Mouse (Mus musculus) limb, embryonic 15.5 days (tissue): Measurements from ENCODE around the gene Lrrc59. TPM values are rescaled to one million over a fixed set of nuclear protein-coding genes. Genes with fewer than 3 reads are reported as not detected.
"Not testable (repeated sequence)": the region's sequence is repeated elsewhere in the genome, so short reads cannot be mapped to it uniquely, and the experiment has no call there.

Experiments
- ATAC-seq: fragments of 200-750 bp; cut with Nextera tagmentation; 2 replicates; pipeline ENCODE4 v1.8.0; 2017; ENCODE audit warnings: low read depth, moderate TSS enrichment; ENCODE audit not compliant: insufficient number of reproducible peaks, low FRiP score, low TSS enrichment
- H3K27ac ChIP-seq: fragments of 300-500 bp; sonication (generic); 2 replicates; pipeline ENCODE4 v1.5.1; 2015; ENCODE audit warnings: moderate library complexity, mild to moderate bottlenecking, inconsistent platforms
- H3K27me3 ChIP-seq: fragments of 300-500 bp; sonication (generic); 2 replicates; pipeline ENCODE4 v1.6.1; 2015; ENCODE audit warnings: inconsistent platforms
- H3K36me3 ChIP-seq: fragments of 300-500 bp; sonication (generic); 2 replicates; pipeline ENCODE4 v1.6.1; 2015; ENCODE audit warnings: inconsistent platforms
- H3K4me1 ChIP-seq: fragments of 300-500 bp; sonication (generic); 2 replicates; pipeline ENCODE4 v1.6.1; 2015; ENCODE audit warnings: inconsistent platforms
- H3K4me2 ChIP-seq: fragments of 300-500 bp; sonication (generic); 2 replicates; pipeline ENCODE4 v1.6.1; 2015; ENCODE audit warnings: mild to moderate bottlenecking, inconsistent platforms
- H3K4me3 ChIP-seq: fragments of 300-500 bp; sonication (generic); 2 replicates; pipeline ENCODE4 v1.5.1; 2015; ENCODE audit warnings: mild to moderate bottlenecking, inconsistent platforms
- H3K9ac ChIP-seq: fragments of 300-500 bp; sonication (generic); 2 replicates; pipeline ENCODE4 v1.6.1; 2015; ENCODE audit warnings: inconsistent platforms
- H3K9me3 ChIP-seq: fragments of 300-500 bp; sonication (generic); 2 replicates; pipeline ENCODE4 v1.6.1; 2016; ENCODE audit warnings: inconsistent platforms
- WGBS: fragments of 180-500 bp; shearing (Covaris S2); methylation state at CpG from one replicate; pipeline ENCODE4 v1.1.7; 2015; 5-methylcytosine and 5-hydroxymethylcytosine counted together
- polyA plus RNA-seq: library from polyadenylated mRNA; unstranded; fragments of >200 nt; fragmentation: Nextera tagmentation; extraction: Ambion mirVana; gene quantifications from 2 replicates; pipeline ENCODE4 v1.2.1, GENCODE M21; 2015

The Lrrc59 gene
- polyA plus RNA-seq, 1 experiment from 2014 or later, result 231 TPM

DNA sequence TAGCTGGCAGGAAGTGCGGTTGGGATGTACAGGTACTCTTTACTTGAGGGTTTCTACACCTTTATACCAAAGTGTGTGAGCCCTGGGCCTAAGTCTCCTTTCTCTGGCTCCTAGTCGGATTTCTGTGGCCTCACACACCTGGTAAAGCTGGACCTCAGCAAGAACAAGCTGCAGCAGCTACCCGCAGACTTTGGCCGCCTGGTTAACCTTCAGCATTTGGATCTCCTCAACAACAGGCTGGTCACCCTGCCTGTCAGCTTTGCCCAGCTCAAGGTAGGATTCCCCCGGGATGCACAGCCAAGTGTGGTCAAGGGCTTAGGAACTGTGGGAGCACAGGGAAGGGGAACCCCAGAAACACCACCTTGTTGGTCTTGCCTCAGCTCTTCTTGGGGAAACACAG lies 4.9 kb downstream of the Lrrc59 start:
- Histone ChIP-seq H3K27me3 (no peaks in the 10 kb centered on the region), H3K4me3 (no peak overlapping the region), H3K27ac (no peak overlapping the region), H3K36me3 (peaks cover 81% of the 10 kb centered on the region), H3K4me1 (peaks cover 15% of the 10 kb centered on the region), H3K4me2 (no peak overlapping the region), H3K9ac (no peak overlapping the region), H3K9me3 (no peaks in the 10 kb centered on the region)
- whole genome bisulfite sequencing, result 85% methylated on average over 5 of the region's 5 CpGs
- ATAC-seq, result no peak

DNA sequence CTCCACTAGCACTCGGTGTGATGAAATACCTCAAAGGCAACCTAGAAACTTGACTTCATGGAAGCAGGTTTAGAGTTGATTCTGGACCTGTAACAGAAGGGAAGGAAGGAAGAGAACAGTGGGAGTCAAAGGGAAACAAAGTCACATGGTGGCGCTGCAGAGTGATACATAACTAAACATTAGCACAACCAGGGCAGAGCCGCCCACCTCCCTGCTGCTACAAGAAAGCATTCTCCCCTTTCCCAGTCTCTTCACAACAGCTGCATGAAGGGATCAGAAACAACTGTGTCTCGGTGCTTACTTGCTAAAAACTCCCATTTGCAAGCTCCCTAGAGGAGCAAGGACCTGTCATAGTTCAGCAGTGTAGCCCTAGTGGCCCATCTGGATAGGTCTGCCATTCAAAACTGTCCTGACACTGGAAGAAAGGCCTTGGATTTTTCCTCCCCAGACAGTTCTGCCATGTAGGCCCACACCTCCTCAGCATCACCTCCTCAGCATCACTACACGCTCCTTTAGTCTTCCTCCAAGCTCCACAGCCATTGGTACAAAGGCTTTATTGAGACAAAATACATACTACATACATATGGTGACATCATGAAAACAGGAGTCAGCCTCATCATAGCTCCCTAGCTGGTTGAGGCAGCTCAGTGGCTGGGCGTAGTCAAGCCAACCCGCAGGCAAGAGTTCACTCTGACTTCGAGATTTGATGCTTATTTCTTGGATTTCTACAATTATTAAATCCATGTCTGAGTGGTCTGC lies 15.1 kb downstream of the Lrrc59 start:
- Histone ChIP-seq H3K4me1 (no peaks in the 10 kb centered on the region), H3K27ac (no peak overlapping the region), H3K9me3 (no peaks in the 10 kb centered on the region), H3K36me3 (peaks cover 83% of the 10 kb centered on the region), H3K27me3 (no peaks in the 10 kb centered on the region), H3K4me3 (no peak overlapping the region), H3K9ac (no peak overlapping the region), H3K4me2 (no peak overlapping the region)
- ATAC-seq, result no peak
- WGBS, result 89% methylated on average over 8 of the region's 8 CpGs

DNA sequence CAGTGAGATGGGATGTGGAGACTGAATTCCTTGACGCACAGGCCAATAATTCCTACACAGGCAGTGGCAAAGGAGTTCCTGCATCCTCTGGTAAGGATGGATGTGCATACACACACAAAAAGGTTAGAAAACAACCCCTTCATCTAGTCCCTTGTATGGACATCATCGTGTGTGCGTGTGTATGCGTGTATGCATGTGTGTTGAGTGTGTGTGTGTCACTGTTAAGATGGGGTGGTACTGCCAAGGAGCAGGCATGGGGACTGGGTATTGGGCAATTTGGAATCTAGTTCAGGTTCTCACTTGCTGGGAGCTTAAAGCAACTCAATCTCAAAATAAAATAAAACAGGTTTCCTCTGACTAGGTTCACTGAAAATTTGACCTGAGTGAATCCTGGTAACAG lies 16.9 kb downstream of the Lrrc59 start:
- no peak for ATAC-seq
- Histone ChIP-seq H3K4me3 (no peak overlapping the region), H3K4me2 (no peak overlapping the region), H3K9me3 (no peaks in the 10 kb centered on the region), H3K36me3 (peaks cover 79% of the 10 kb centered on the region), H3K27ac (no peak overlapping the region), H3K27me3 (no peaks in the 10 kb centered on the region), H3K4me1 (no peaks in the 10 kb centered on the region), H3K9ac (no peak overlapping the region)
- 91% methylated on average over 4 of the region's 4 CpGs for WGBS

DNA sequence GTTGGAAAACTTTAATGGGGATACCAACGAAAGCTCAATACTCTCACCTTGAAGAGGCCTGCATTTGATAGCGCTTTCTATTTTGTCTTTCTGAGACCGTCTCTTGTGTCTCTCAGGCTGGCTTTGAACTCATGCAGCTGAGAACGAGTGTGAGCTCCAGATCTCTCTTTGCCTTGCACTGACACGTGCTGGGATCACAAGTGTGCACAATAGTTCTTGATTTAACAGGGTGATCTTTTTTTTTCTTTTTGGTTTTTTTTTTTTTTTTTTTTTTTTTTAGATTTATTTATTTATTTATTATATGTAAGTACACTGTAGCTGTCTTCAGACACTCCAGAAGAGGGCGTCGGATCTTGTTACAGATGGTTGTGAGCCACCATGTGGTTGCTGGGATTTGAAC lies 21.7 kb downstream of the Lrrc59 start:
- 94% methylated on average over 5 of the region's 7 CpGs for WGBS
- H3K9ac ChIP-seq, H3K27ac ChIP-seq, ATAC-seq, H3K9me3 ChIP-seq, H3K4me3 ChIP-seq, H3K27me3 ChIP-seq, H3K4me2 ChIP-seq: not testable (repeated sequence)
- Histone ChIP-seq H3K36me3 (peaks cover 31% of the 10 kb centered on the region), H3K4me1 (peaks cover 19% of the 10 kb centered on the region)

DNA sequence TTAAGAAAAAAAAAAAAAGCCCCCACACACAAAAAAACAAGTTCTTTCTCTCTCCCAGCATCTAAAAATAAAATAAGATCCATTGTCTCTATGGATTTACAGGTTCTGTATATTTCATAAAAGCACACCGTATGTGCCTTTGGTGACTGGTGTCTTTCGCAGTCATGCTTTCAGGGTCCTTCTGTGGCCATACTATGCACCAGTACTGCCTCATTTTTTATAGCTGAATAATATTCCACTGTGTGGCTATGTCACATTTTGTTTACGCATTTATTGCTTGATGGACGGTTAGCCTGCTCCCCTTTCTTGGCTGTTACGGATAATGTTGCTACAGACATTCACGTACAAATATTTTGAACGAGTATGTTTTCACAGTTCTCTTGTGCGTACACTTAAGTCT lies 23.4 kb downstream of the Lrrc59 start:
- Histone ChIP-seq H3K4me1 (peaks cover 19% of the 10 kb centered on the region), H3K9ac (no peak overlapping the region), H3K36me3 (peaks cover 29% of the 10 kb centered on the region), H3K9me3 (no peaks in the 10 kb centered on the region), H3K4me3 (peak overlapping the region; percentile 72), H3K27ac (no peak overlapping the region), H3K27me3 (no peaks in the 10 kb centered on the region), H3K4me2 (peak overlapping the region; percentile 74)
- 46% methylated on average over 8 of the region's 8 CpGs for WGBS
- ATAC-seq, result no peak

DNA sequence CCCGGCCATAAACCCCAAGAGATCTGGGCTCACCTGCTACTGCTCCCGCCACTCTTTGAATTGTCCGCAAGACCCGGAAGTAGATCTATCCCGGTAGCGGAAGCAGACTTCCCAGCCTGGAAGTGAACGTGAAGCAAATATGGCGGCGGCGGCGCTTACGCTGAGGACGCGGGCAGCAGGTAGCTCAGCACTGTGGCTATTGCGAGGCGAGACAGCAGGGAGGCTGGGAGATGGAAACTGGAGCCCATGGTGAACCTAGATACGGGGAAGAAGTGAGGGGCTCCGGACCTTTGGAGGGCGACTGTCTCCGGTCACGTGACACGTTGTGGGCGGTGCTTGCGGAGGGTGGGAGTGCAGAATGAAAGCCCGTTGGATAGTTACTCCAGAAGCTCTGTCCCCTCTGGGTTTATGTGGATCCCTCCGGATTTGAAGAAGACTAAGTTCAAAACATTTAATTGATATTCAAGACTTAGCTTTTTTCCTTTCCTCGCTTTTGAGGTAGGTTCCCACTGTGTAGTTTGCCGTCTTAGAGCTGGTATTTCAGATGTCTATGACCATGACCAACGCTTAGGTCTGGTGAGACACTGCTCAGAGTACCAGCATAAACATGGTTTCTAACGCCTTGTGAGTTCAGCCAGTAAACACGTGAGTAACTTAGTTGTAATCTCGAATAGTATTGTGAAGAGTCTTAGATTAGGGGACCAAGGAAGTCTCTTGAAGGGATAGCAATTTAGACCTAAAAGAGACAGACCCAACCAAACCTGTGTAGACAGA lies 24.3 kb downstream of the Lrrc59 start, which contains the start of the genes Mrpl27 and Eme1:
TSS of gene Mrpl27 (plus strand) at position 105 of the 774 bp plus-strand sequence.
TSS of gene Eme1 (minus strand) at position 302 of the 774 bp plus-strand sequence.
- Histone ChIP-seq H3K4me2 (peak within 1 kb of the TSS; percentile 74), H3K36me3 (peaks cover 34% of the 10 kb centered on the region), H3K9ac (peak within 1 kb of the TSS; percentile 44; the same call in 1 of the 2 replicates), H3K27ac (peak within 1 kb of the TSS; percentile 98), H3K9me3 (no peaks in the 10 kb centered on the region), H3K27me3 (no peaks in the 10 kb centered on the region), H3K4me1 (peaks cover 19% of the 10 kb centered on the region), H3K4me3 (peak within 1 kb of the TSS; percentile 72)
- 1% methylated on average over 32 of the region's 32 CpGs for WGBS
- ATAC-seq, result peak; percentile 82

DNA sequence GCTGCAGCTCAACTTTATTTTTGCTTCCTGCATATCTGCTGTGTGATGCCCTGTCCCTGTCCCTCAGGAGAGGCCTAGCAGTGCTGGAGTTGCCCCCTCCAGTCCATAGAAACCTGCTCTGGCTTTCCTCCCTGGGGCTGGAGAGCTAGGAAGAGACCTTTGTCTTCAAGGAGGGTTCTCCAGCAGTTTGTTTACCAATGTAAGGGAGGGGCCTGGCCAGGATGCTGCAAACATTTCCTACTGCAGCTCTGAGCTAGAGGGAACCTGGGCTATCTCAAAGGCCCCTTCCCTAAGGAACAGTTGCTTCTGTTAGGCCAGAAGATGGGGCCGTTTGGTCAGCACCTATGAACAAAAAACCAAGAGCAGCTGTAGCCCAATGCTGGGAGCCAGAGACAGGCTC lies 31.8 kb downstream of the Lrrc59 start:
- Histone ChIP-seq H3K9me3 (no peaks in the 10 kb centered on the region), H3K36me3 (peaks cover 87% of the 10 kb centered on the region), H3K4me1 (no peaks in the 10 kb centered on the region), H3K9ac (no peak overlapping the region), H3K27me3 (no peaks in the 10 kb centered on the region), H3K27ac (no peak overlapping the region), H3K4me2 (no peak overlapping the region), H3K4me3 (no peak overlapping the region)
- 55% methylated on average over 1 of the region's 1 CpGs for WGBS
- ATAC-seq, result no peak

DNA sequence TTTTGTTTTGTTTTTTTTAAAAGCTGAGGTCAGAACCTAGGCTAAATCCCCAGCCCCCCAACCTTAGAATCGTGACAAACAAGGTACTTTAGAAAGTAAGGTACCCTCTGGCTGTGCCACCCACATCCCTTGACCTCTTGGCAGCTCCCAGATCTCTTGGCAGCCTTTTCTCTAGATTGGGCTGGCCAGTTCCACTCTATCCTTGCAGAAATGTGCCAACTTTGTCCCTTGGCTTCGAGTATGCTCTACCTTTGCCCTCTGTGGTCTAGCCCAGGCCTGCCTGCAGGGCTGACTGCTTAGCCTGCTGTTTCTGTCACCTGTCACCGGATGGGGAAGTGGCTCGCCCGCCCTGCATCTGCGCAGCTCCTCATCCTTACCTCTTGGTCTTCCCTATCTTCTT lies 35.7 kb downstream of the Lrrc59 start:
- Histone ChIP-seq H3K4me1 (no peaks in the 10 kb centered on the region), H3K27ac (no peak overlapping the region), H3K9me3 (no peaks in the 10 kb centered on the region), H3K4me2 (no peak overlapping the region), H3K9ac (no peak overlapping the region), H3K27me3 (no peaks in the 10 kb centered on the region), H3K36me3 (peaks cover 94% of the 10 kb centered on the region), H3K4me3 (no peak overlapping the region)
- no peak for ATAC-seq
- 92% methylated on average over 6 of the region's 6 CpGs for WGBS

DNA sequence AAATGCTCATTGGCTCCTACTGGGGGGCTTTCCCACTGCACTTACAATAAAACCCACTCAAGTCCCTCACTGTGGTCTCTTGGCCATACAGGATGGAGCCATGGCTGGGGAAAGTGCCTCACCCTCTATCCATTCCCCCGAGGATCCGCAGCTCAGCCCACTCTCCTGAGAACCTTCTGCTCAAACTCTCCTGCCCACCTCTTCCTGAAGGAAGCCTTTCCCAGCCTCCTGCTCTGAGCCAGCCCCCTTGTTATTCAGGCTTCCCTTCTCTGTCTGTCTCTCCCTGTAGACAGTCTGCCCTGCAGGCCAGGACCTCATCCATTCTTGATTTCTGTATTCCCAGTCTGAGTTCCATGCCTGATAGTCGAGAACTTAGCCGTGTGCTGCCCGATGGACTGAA lies 45.4 kb downstream of the Lrrc59 start:
- Histone ChIP-seq H3K4me2 (no peak overlapping the region), H3K9me3 (no peaks in the 10 kb centered on the region), H3K27me3 (no peaks in the 10 kb centered on the region), H3K27ac (no peak overlapping the region), H3K9ac (no peak overlapping the region), H3K4me1 (peaks cover 30% of the 10 kb centered on the region), H3K4me3 (no peak overlapping the region), H3K36me3 (peaks cover 13% of the 10 kb centered on the region)
- WGBS, result 81% methylated on average over 5 of the region's 5 CpGs
- no peak for ATAC-seq

DNA sequence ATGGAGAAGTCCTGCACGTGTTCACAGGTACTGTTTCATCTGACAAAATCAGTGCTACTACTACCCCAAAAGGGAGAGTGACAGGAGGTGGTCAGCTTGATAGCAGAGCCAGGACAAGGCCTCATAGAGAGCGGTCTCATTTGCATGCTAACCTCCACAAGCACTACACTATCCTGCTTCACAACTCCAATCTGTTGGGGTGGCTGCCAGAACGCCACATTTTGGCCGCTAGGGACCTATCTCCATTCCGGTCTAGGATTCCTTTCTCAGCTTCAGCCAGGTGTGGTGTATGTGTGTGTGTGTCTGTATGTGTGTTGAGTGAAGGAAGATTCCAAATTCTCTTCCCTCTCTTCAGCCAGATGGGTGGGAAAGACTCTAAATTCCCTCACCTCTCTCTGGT lies 45.9 kb downstream of the Lrrc59 start:
- Histone ChIP-seq H3K27me3 (no peaks in the 10 kb centered on the region), H3K4me1 (peaks cover 30% of the 10 kb centered on the region), H3K9me3 (no peaks in the 10 kb centered on the region), H3K36me3 (peaks cover 9% of the 10 kb centered on the region), H3K9ac (no peak overlapping the region), H3K27ac (no peak overlapping the region), H3K4me2 (peak overlapping the region; percentile 75; the same call in 1 of the 2 replicates), H3K4me3 (peak overlapping the region; percentile 8; the same call in 1 of the 2 replicates)
- ATAC-seq, result no peak
- WGBS, result 73% methylated on average over 5 of the region's 5 CpGs

DNA sequence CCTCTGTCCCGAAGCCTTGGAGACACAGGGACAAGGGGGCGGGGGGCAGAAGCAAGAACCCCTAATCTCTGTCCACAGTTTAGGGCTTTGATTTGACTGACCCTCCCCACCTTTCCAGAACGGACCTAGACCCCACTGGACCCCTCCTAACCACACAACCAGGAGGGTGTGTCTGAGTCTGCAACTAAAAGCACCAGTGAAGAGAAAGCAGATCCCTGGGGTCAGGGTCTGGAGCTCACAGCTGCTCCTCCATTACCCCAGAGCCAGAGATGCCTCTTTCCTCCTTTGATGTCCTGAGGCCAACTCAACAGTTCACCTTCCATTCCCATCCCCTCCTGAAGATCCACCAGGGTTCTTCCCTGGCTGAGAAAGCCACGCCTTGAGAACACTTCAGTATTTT lies 46.7 kb downstream of the Lrrc59 start:
- 37% methylated on average over 4 of the region's 4 CpGs for WGBS
- Histone ChIP-seq H3K9ac (peak overlapping the region; percentile 99), H3K36me3 (peaks cover 3% of the 10 kb centered on the region; the same call in 1 of the 2 replicates), H3K4me2 (peak overlapping the region; percentile 75), H3K27ac (peak overlapping the region; percentile 94), H3K9me3 (no peaks in the 10 kb centered on the region), H3K4me3 (peak overlapping the region; percentile 97), H3K27me3 (no peaks in the 10 kb centered on the region), H3K4me1 (peaks cover 30% of the 10 kb centered on the region)
- no peak for ATAC-seq
